Mouse (Mus musculus) testis, adult 2 months (tissue): ENCODE results near the gene Gm28729.

Experiments
- CTCF ChIP-seq: fragments of 200-500 bp; IDR thresholded peaks from 2 replicates; pipeline ENCODE4 v1.5.1; 2012; ENCODE audit warnings: low read depth, mild to moderate bottlenecking, inconsistent platforms, low read length, moderate library complexity; ENCODE audit not compliant: control insufficient read depth, insufficient read depth, insufficient replicate concordance
- POLR2A ChIP-seq: fragments of 200-500 bp; IDR thresholded peaks from 2 replicates; pipeline ENCODE4 v1.6.1; 2012; ENCODE audit warnings: low read depth, mild to moderate bottlenecking, inconsistent platforms, low read length, moderate library complexity; ENCODE audit not compliant: control insufficient read depth

GRCm38 (mm10) chr9:96517429-96517828 is 7.6 kb downstream of the Gm28729 start:
- TF ChIP-seq CTCF, result no peak
- no peak for TF ChIP-seq POLR2A
